Mouse (Mus musculus) right cerebral cortex, postnatal 36 days (tissue): ENCODE measurements around the gene Rab11fip4.
"Not testable (repeated sequence)": the region's sequence is repeated elsewhere in the genome, so short reads cannot be mapped to it uniquely, and the experiment has no call there.

Experiments
- DNase-seq, 2 experiments: peaks; one replicate each; pipeline ENCODE4 v3.0.0; 2022; ENCODE audit warnings: low spot score in 2 of 2, mixed read lengths in 1 of 2

Gene Rab11fip4

GRCm38 (mm10) chr11:79676483-79676967 lies 85.5 kb downstream of the Rab11fip4 start:
- no peak for DNase-seq

GRCm38 (mm10) chr11:79677402-79677801 lies 86.4 kb downstream of the Rab11fip4 start:
- peak in 1 of 2 experiments; percentile 51 for DNase-seq

- peak in 1 of 2 experiments; percentile 56 for DNase-seq
Observed at GRCm38 (mm10) chr11:79678363-79679153, 87.5 kb downstream of the Rab11fip4 start.

- DNase-seq, result no peak
Observed at GRCm38 (mm10) chr11:79679929-79680328, 88.9 kb downstream of the Rab11fip4 start.

GRCm38 (mm10) chr11:79680559-79680958 lies 89.5 kb downstream of the Rab11fip4 start:
- DNase-seq, result no peak

GRCm38 (mm10) chr11:79681182-79681581 lies 90.2 kb downstream of the Rab11fip4 start:
- DNase-seq, result no peak

- DNase-seq, result no peak
Observed at GRCm38 (mm10) chr11:79681798-79682197, 90.8 kb downstream of the Rab11fip4 start.

GRCm38 (mm10) chr11:79685109-79685508 lies 94.1 kb downstream of the Rab11fip4 start:
- no peak for DNase-seq

- peak; percentile 71 to 81 for DNase-seq
Observed at GRCm38 (mm10) chr11:79686501-79687121, 95.6 kb downstream of the Rab11fip4 start.

GRCm38 (mm10) chr11:79689916-79690315 lies 98.9 kb downstream of the Rab11fip4 start:
- no peak for DNase-seq

GRCm38 (mm10) chr11:79691513-79691912 lies 100.5 kb downstream of the Rab11fip4 start:
- DNase-seq, result no peak

- DNase-seq, result no peak
Observed at GRCm38 (mm10) chr11:79696390-79697307, 105.6 kb downstream of the Rab11fip4 start.

- no peak for DNase-seq
Observed at GRCm38 (mm10) chr11:79698071-79698470, 107.1 kb downstream of the Rab11fip4 start.

- not testable (repeated sequence) for DNase-seq
Observed at GRCm38 (mm10) chr11:79698542-79698941, 107.5 kb downstream of the Rab11fip4 start.

- no peak for DNase-seq
Observed at GRCm38 (mm10) chr11:79701466-79701865, 110.5 kb downstream of the Rab11fip4 start.

- no peak for DNase-seq
Observed at GRCm38 (mm10) chr11:79702092-79702491, 111.1 kb downstream of the Rab11fip4 start.

GRCm38 (mm10) chr11:79703452-79703851 lies 112.4 kb downstream of the Rab11fip4 start:
- peak; percentile 34 to 43 for DNase-seq

- DNase-seq, result peak; percentile 36 to 64
Observed at GRCm38 (mm10) chr11:79703885-79704291, 112.9 kb downstream of the Rab11fip4 start.

- DNase-seq, result peak; percentile 92 to 94
Observed at GRCm38 (mm10) chr11:79704318-79705150, 113.5 kb downstream of the Rab11fip4 start.

GRCm38 (mm10) chr11:79707084-79707483 lies 116.1 kb downstream of the Rab11fip4 start:
- no peak for DNase-seq
